Mouse (Mus musculus): Measurements from ENCODE around the gene Atxn1.

Atxn1 gene

DNA sequence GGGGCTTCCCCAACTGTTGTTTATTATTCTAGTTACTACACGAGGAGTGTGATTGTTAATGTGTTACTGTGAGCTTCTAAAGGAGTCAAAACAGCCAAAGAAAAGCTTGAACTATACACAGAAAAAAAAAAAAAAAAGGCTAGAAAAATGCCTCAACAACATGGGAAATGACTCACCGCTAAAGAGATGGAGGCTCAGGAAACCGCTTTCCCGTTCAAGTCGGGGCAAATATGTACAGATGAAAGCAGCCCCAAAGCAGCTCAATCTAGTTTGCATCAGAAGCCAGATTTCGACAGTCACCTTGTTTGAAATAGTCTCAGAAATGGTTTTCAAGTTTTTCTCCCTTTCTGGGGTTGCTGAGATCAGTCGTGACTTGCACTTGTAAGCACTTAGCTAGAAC is 40.3 kb downstream of the Atxn1 start:
- DNase-seq: no peak

DNA sequence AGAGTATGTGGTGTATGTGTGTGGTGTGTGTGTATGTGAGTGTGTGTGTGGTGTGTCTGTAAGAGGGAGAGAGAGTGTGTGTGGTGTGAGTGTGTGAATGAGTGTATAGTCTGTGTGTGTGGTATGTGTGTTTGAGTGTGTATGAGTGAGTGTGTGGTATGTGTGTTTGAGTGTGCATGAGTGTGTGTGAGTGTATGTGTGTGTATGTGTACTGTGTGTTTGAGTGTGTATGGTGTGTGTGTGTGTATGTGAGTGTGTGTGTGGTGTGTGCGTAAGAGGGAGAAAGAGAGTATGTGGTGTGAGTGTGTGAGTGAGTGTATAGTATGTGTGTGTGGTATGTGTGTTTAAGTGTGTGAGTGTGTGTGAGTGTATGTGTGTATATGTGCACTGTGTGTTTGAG is 41.7 kb downstream of the Atxn1 start:
- no peak for DNase-seq

DNA sequence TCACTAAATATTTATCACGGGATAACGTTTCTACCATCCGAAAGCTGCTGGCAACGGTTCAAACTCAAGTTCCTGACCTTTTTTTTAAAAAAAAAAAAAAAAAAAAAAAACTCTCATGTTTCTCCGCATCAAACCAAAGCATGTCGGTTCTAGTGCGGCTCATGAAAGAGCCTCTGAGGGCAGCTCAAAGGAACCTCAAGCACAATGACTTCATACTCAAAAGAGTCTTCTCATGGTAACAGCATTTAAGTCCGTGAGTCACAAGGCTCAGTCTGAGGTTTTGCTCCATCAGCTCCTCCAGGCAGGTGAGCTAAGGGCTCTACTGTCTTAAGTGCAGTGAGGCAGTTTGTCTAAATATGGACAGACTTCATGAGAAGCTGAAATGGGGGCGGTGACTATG is 42.3 kb downstream of the Atxn1 start:
- DNase-seq: no peak

DNA sequence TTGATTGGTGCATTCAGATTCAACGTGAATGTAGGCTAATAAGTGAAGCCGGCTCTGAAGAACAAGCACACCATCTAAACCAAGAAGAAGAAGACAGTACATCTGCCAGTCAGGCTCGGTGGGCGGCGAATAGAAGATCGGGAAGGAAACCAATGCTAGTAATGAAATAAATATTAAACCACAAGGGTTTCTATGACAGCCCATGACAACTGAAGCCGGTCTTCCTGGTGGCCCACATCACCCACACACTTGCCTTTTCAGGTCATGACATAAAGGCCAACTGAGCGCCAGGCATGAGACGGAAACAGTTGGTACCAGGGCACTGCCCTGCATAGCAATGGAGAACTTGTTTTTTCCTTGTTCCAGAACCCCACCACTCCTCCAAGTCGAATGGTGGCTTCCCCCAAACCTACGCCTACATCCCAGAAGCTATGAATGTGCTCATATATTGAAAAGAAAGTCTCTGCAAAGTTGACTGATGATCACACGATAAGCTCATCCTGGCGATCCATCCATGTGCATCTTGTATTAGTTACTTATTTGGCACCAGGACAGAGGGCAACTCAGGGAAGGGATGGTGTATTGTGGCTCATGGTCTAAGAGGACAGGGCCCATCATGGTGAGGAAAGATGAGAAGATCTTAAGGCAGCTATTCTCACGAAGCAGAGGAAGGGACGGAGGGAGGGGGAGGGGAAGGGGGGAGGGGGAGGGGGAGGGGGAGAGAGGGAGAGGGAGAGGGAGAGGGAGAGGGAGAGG is 45.7 kb downstream of the Atxn1 start:
- no peak for DNase-seq

DNA sequence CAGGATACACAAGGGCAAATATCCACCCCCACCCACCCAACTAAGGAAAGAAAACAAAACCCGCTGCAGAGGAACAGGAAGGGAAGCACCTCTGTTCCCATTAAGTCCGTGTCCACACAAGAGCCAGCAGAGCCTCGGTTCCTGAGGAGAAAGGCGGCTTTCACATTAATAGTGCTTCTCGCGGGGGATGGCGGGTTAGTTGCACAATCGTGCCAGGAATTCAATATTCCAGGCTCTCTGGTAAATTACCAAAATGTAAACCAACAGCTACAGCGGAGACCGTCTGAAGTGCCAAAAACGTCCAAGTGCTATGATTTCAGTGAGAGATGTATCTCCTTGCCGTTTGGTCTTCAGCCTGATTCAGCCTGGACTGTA is 46.8 kb downstream of the Atxn1 start:
- no peak for DNase-seq

DNA sequence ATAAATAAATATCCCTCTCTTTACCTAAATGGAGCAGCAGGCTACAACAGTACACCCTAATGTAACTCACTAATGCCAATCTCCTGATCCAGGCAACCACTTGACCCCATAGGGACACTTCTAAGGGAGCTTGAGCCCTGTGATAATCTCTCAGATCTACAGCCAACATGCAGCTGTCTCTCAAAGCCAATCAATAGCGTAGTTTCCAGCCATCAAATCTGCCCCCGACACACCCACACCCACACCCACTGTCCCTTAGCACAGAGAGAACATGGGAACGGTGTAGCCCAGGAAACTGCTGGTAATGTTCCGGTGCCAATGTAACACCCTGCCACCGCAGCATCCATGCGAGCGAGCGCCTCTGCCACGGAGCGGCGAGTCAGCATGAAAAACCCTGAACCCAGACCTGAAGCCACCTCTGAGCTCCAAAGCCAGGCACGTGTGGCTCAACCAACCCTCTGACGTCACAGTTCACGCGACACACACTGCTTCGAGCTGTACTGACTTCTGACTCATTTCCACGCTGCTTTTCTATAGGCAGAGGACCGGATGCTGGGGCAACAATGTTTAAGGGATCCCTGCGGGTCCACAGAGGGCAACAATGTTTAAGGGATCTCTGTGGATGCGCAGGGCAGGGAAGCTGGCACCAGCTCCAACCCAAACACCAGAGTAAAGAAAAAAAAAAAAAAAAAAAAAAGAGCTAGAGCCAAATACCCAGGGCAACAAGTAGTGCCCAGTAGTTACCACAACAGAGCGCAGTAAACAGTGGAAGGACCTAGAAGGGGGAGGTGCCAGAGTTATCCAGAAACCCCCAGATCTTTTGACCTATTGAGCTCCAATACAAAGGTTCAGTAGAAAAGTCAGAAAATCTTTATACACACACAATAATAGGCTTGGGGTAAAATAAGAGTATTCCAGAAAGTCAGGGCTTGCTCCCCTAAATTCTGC is 47.5 kb downstream of the Atxn1 start:
- no peak for DNase-seq

DNA sequence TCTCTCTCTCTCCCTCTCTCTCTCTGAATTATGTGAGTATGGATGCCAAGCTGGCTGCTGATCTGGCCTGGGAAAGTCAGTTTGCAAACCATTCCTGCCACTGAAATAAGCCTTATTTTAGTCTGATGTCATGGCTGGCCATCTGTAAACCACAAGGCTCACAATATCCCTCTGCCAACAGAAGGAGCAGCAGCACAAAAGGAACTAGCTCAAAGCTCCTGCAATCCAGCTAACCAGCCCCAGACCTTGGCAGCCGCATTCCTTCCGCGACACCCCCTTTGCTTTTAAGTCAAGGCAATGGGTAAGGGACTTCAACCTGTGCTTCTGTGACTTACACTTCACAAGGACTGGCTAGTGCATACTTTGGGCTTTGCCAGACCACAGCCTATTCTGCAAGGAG is 48.9 kb downstream of the Atxn1 start:
- DNase-seq: no peak

DNA sequence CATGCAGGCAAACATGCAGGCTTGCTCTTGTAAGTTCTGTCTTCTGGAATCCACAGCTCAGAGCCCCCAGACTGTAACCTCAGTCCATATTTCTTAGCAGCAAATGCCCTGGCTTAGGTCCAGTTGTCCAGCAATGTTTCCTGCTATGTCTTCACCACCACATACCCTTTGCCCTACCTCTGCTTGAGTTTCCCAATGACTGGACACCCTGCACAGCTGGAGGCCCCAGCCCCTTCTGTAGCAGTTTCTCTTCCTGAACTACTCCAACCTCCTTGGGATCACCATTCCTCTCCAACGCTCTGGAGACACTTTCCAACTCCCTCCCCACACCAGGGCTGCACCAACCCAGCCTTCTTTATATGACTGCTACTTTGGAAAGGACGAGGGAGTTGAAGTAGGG is 49.8 kb downstream of the Atxn1 start:
- no peak for DNase-seq

DNA sequence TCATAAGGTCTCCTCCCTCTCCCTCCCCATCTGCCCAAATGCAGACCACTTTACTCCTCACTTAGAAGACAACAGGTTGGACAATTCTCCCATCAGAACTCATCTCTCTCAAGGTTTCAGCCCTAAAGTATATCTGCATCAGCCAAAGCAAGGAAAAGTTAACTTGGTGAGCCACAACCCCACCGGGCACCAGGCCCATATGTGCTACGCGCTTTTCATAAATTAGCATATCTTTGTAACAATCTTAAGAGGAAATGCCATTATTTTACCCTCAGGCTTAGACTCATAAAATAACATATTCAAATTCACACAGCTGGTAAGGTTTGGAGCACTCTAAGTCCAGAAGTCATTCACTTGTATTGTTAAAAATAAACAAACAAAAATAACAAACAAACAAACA is 50.7 kb downstream of the Atxn1 start:
- no peak for DNase-seq

DNA sequence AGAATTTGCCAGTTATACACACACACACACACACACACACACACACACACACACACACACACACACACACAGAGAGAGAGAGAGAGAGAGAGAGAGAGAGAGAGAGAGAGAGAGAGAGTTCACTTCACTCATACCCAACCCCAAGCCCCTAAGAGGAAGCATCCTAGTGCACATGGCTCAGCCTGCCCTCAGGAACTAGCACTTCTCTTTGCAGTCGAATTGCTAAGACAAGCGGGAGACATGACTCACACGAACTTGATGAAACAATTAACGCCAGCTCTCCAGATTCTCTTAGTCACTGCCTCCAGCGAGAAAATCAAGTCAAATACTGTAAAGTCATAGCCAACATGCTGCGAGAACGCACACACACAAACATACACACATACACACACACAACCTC is 53.0 kb downstream of the Atxn1 start:
- no peak for DNase-seq

DNA sequence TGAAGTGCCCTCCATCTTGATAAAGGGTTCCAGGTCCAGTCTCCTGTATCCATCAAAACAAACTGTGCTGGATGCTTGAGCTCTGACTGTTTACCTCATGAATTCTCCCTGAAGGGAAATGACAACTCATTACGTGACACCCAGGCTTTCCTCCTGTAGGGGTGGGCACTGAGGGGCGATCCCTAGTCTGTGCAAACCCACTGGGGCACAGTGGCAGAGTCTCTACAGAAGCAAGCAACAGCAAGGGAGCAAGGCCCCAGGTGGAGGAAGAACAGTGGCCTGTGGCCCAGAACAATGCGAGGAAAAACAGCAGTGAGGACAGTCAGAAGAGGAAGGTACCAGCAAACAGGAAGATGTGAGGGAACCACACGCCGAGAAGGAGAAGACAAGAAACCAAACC is 53.7 kb downstream of the Atxn1 start:
- DNase-seq: no peak

DNA sequence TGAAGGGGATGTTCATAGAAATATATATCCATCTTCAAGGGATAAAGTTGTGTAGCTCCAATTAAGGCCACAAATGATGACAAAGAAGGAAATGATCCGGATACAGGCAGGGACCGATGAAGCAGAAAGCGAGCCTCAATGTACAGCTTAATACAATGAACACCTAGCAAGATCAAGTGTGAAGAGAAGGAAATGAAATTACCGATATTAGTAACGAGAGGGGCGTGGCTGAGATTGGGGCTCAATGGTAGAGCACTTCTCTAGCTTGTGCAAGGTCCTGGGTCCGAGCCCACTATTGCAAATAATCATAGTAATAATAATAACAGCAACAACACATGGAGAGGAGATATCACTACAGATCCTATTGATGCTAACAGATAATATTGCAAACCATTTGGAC is 54.5 kb downstream of the Atxn1 start:
- no peak for DNase-seq

DNA sequence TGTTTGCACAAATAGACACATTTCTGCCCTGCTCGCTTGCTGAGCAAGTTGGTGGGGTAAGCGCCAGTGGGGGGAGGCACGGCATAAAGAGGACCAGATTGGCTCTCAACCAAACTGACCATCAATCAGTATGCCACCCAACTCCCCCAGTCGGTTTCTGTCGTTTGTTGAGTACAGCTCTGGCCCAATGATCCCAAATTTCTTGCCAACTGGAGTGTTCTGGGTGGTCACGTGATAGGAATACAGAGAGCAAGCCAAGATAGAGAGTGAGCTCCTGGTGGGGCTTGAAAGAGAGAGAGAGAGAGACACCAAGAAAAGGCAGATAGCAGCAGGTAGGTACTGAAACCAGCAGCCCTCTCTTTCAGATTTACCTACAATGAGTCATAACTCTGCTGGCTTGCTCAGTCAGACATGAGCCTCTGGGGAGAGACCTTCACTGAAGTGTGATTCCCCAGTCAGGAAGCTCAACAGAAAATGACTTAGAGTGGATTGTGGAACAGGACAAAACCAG is 57.6 kb downstream of the Atxn1 start:
- DNase-seq: no peak

DNA sequence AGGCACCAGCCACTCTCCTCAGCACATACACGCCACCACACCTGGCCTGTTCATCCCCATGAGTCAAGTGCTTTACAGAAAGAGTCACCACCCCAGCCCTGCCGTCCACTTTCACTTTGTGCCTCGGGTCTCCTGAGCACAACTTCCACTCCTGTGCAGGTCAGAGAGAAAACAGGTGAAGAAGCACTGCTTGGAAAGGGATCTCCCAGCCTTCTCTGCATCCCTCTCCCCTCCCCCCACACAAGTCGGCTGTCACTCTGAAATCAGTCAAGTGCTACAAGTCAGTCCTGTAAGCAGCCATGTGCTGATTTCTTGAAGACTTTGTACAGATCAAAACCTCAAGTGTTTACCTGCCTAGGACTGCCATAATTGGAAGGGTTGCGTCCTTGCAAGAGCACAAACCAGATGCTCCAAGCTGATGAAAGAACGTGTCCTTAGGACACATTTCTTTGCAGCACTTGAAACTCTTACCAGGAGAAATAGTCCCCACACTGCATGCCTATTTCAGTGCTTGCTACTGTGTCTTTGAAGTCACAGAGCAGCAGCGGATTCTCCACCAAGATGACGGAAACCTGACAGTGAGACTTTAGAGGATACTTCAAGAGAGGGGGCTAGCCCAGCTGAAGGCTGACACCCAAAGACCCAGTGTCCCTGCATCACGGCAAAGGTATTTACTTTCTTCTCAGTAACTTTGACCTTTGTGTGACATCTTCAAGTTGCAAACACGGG is 58.2 kb downstream of the Atxn1 start:
- no peak for DNase-seq

DNA sequence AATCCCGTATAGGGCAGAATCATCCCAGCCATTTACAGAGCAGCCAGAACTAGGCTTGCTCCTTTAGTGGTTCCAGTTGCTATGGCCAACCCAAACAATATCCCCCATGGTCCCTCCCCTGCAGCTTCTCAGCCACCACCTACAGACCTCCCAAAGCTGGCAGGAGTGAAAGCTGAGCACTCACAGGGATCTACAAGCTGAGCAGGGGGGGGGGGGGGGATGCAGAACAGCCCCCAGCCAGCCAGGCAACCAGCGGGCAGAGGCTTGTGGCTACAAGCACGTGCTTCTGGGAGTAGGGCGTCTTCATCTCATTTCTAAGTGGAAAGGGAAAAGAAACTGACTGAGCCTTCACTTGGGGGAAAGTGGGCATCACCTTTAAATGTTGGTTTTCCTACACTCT is 59.9 kb downstream of the Atxn1 start:
- no peak for DNase-seq

DNA sequence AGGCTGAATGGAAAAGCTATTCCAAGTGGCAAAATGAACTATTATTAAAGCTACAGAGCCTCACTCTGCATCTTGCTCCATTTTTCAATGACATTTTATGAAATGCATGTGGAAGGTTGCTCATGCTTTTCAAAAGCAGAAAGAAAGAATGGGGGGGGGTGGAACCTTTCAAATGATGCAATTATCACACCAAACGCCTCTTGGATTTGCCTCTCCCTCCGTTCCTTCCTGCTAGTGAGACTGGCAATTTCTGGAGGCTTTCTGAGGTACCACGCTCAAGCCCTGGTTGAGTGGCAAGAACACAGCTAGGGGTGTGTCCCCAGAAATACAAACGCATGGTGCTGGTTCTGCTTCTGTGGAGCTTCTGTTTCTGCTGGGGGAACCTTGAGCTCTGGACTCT is 60.4 kb downstream of the Atxn1 start:
- no peak for DNase-seq

DNA sequence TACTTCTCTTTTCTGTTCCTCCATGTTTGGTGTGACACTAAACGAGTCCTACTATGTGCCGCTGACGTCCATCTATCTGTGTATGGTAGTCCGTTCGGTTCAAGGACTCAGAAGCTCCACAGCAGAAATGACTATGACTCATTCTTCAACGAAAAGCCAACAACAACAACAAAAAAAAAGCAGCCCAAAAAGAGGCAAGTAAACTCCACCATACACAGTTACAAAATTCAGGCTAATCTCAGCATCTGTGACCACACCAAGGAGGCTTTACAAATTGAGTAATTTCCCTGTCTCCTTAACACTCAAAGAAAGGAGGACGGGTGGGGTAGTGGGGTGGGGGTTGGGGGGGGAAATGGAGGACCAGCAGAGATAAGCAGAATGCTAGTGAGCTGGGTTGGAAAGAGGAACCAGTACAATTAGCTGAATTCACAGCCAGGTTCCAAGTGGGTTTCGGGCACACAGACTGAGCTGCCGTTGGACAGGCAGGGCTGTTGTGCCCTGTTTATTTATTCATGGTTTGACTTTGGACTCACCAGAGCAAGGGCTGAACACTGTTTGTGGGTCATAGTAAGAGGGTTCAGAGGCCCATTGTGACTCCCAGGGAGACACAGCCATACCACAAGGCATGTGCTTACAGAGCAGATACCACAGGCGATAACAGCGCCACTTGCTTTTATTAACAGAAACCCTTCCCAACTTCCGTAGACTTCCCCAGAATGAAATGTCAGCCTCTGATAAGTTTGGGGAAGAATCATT is 61.1 kb downstream of the Atxn1 start:
- no peak for DNase-seq

DNA sequence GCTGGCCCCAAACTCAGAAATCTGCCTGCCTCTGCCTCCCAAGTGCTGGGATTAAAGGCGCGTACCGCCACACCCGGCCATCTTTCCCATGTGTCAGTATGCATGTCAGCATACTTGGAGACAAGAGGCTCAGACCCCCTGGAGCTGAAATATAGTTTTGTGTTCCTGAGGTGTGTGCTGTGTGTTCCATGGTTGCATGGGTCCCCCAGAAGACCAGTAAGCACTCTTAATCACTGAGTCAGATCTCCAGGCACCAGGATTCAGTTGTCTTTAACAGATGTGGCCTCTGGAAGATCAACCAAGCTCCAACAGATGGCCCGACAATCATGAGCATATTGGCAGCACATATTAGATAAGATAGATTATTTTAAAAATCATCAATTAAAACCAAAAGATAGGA is 62.4 kb downstream of the Atxn1 start:
- DNase-seq: no peak

DNA sequence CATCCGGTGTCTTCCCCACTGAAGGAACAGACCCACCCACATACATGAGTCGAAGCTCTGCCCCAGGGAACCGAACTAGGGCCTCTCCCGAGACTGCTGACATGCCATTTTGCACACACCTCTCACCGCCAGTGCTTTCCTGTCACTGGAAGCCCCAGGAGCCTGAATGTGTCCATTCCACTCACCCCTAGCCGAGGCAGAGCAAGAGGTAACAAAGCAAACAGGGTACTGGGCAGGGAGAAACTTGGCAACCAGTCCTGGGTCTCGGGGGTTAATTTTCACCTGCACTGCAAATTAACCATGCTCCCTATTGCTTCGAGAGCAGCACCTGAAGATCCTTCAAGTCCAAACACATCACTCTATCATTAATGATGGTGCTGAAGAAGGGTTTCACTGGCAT is 64.0 kb downstream of the Atxn1 start:
- DNase-seq: no peak

DNA sequence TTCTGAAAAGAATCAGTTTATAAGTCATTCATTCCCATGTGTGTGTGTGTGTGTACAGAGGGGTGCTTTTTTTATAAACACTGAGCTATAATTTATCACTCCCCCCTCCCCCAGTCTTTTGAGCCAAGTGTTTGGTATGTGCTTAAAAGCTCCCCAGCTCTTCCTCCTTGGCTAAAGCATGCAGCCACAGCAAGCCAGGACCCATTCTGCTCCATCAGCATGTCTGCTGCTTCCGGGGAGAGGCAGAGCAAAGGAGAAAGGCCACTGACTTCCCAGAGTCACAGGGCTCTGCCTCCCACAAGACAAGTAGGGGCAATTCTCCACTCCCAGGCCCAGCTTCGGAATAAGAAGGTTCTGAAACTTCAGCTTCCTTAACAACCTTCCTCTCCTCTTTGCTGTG is 67.2 kb downstream of the Atxn1 start:
- DNase-seq: no peak

DNA sequence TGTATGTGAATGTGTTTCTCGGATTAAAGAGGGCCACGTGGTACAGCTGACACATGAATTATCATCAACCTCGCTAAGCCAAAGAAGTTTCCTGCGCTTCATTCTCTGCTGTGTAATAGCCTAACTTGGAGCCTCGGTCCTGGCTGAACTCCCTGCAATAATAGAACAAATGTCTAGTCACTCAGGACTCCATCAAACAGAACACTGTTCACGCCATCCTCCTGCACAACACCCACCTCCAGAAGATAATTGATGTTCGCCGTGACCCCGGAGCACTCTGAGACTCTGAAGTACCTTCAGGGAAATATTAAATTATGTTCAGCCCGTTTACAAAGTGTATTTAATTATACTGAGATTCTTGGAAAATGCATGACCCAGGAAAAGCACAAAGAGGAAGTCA is 70.0 kb downstream of the Atxn1 start:
- DNase-seq: no peak

DNA sequence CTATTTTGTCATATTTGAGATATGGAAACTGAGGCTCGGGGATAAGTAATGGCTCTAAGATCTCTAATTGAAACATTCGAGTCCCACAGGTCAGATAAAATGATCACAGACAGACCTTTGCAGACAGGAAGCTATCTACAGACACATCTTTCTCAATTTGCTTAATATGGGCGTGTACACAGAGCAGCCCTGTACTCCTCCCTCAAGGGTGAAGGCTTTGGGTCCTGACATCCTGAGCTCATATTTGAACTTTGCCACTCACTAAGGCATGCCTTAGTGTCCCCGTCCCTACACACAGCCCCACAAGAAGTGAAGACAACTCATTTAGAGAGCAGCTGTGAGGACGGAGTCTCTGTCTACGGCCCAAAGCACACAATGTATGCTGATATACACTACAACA is 70.6 kb downstream of the Atxn1 start:
- no peak for DNase-seq

DNA sequence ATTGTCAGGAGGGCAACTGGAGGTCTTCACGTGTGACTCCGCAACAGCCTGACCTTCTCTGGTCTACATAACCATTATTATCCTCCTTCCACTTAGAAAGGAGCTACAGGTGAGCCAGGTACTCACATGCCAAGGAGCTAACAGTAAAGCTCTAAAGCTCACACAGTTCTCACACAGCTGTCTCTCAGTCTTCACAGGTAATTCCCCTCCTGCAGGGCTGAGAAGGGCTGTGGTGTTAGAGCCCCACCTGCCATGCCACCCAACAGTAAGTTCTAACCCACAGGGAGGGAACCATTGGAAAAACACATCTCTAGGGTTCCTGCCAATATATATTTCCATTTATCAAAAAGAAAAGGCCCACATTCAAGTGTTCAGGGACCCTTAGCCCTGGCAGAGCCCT is 73.7 kb downstream of the Atxn1 start:
- no peak for DNase-seq
